Mouse (Mus musculus): Measurements from ENCODE around the gene Lig3. TPM values are rescaled to one million over a fixed set of nuclear protein-coding genes. Genes with fewer than 3 reads are reported as not detected.

The Lig3 gene
- 3.6 TPM in 2 replicates for polyA plus RNA-seq (2021; fragmentation: Nextera tagmentation)
- long read RNA-seq, experiment 1, full-length matches to known transcripts: 22 of 38 reads
- long read RNA-seq, experiment 1, partial matches to known transcripts: 7 of 38 reads
- long read RNA-seq, experiment 1, other reads (novel, unspliced or antisense): 9 of 38 reads
- long read RNA-seq, experiment 2, full-length matches to known transcripts: 2 of 7 reads
- long read RNA-seq, experiment 2, partial matches to known transcripts: 3 of 7 reads
- long read RNA-seq, experiment 2, other reads (novel, unspliced or antisense): 2 of 7 reads

DNA sequence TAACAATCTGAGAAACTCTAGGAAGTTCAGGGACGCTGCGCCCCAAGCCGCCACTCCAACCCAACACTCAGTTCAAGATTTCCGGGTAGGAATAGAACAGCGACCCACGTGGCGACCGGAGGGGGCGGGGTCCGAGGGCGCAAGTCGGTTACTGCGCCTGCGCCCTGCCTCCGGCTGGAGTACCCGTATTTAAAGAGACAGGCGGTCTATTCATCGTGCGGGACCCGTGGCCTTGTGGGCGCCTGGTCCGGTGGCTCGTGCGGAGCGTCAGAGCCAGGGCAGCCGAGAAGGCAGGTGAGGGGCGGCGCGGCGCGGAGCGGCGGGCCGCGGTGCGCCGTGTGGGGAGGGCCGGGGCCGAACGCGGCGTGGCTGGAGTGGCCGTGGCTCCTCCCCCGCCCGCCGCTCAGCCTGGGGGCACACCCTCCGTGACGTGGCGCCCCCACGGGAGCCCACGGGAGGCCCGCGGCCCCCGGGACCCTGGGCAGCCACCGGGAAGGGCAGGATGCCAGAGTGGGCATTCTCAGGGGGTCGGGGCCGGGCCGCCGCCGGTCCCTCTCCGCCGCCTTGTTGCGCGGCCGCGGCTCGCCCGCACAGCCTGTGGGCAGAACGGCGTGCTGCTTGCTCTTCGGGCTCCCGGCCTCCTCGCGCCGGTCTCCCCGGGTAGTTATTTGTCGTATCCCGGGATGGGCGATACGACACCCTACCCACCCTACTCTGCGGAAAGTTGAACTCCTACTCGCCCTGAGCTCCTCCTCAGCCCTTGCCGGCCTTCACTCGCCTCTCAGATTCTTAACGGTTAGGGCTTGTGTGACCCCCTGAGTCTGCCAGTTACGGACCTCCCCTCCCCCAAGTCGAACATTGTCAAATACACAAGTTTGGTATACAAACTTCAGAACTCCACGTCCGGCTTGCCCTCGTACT lies at the start of gene Lig3:
Gene Lig3 (plus strand): TSS at position 126 of the 921 bp plus-strand sequence.

DNA sequence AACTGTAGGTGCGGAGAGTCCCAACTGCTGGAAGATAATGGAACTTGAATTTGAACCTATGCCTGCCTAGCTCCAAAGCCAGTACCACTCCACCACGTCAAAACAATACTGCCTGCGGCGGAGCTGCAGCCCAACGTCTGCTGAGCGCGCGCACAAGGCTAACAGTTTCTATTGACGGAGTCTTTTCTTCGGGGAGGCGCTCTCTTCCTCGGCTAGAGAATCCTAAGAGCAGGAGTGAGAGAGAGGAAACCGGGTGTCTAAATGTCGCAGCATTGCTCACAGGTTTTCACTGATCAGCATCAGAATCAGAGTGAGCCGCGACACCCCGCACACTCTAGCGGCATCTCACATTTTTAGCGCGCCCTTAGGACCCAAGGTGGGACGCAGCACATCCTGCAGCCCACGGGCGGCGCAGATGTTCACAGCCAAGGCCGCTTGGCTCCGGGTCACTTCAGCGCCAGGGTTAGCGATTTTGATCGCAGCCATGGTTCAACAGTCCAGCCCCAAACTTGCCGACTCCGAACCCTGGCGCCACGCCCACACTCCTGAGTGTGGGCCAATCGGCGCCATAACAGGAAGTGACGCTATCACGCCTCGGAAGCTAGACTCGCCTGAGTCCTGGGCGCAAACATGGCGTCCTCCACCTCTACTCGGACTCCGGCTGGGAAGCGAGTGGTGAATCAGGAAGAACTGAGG lies 17.0 kb upstream of the Lig3 start, which contains the start of the genes Cct6b and Zfp830:
Gene Cct6b (minus strand): TSS at position 580 of the 696 bp plus-strand sequence.
Gene Zfp830 (plus strand): TSS at position 604 of the 696 bp plus-strand sequence.

Other genes starting within 250 kb of the Lig3 start
- gene Cct6b, start 16.8 kb upstream of the Lig3 start, polyA plus RNA-seq (2021; fragmentation: Nextera tagmentation): 0.15 and 0.32 TPM in 2 replicates
- gene Zfp830, start 16.8 kb upstream of the Lig3 start, polyA plus RNA-seq (2021; fragmentation: Nextera tagmentation): 13.4 and 13.6 TPM in 2 replicates
- gene Rffl, start 90.1 kb downstream of the Lig3 start, polyA plus RNA-seq (2021; fragmentation: Nextera tagmentation): 6.3 and 6.4 TPM in 2 replicates
- gene Rad51d, start 109.5 kb downstream of the Lig3 start, polyA plus RNA-seq (2021; fragmentation: Nextera tagmentation): 10.2 and 10.3 TPM in 2 replicates
- gene Fndc8, start 111.0 kb downstream of the Lig3 start, polyA plus RNA-seq (2021; fragmentation: Nextera tagmentation): 0.12 TPM in 1 of 2 replicates, not detected in the other
- 1.6 and 8.7 TPM in 2 replicates for gene Nle1, start 127.3 kb downstream of the Lig3 start, polyA plus RNA-seq (2021; fragmentation: Nextera tagmentation)
- 0.12 and 0.74 TPM in 2 replicates for gene Unc45b, start 129.4 kb downstream of the Lig3 start, polyA plus RNA-seq (2021; fragmentation: Nextera tagmentation)
- 0.66 and 0.78 TPM in 2 replicates for gene Slfn5, start 170.2 kb downstream of the Lig3 start, polyA plus RNA-seq (2021; fragmentation: Nextera tagmentation)
- 0.20 and 0.25 TPM in 2 replicates for gene Slfn9, start 210.7 kb downstream of the Lig3 start, polyA plus RNA-seq (2021; fragmentation: Nextera tagmentation)
- gene Slfn8, start 239.7 kb downstream of the Lig3 start, polyA plus RNA-seq (2021; fragmentation: Nextera tagmentation): 0.23 TPM in 2 replicates